Mouse (Mus musculus): ENCODE measurements around the gene Cdh13. TPM values are rescaled to one million over a fixed set of nuclear protein-coding genes. Genes with fewer than 3 reads are reported as not detected.

The Cdh13 gene
- polyA plus RNA-seq, 2 experiments = 9.3 to 25.2 TPM

DNA sequence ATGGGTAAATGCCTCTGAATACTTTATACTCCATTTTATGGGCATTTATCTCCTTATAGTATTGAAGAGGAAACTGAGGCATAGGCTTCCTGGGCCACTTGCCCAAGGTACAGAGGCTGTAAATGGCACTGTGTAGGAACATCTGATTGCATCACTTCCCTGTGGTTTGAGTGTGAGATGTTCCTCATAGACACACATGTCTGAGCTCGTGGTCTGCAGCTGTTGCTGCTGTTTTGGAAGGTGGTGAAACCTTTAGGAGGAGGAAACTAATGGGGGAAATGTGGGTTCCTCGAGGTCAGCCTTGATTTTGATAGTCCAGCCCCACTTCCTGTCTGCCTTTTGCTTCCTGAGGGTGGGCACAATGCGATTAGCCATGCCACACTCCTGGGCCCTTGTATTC lies 105.9 kb downstream of the Cdh13 start:
- Histone ChIP-seq H3K27ac (replicated peaks; ENCODE audit: low read depth, low read length) (no peak overlapping the region), H3K9me3 (ENCODE audit: control insufficient read depth, low read length) (no peaks in the 10 kb centered on the region), H3K9ac (ENCODE audit: low read depth, low read length, severe bottlenecking) (no peak overlapping the region), H3K27me3 (ENCODE audit: control insufficient read depth, insufficient read depth, low read length) (no peaks in the 10 kb centered on the region), H3K4me3 (replicated peaks; ENCODE audit: low read length) (no peak overlapping the region), H3K36me3 (ENCODE audit: control insufficient read depth, insufficient read depth, low read length) (no peaks in the 10 kb centered on the region), H3K4me1 (ENCODE audit: control insufficient read depth, insufficient read depth, low read length) (no peaks in the 10 kb centered on the region), H3K4me2 (replicated peaks; ENCODE audit: low read depth, low read length, severe bottlenecking) (no peak overlapping the region)
- 64% methylated on average over 3 of the region's 3 CpGs for WGBS
- no peak for ATAC-seq (ENCODE audit: low FRiP score, low read depth)
- TF ChIP-seq POLR2A (IDR thresholded peaks at IDR 0.05; ENCODE audit: borderline replicate concordance, extremely low read depth, insufficient read depth, insufficient read length) = no peak
- DNase-seq (ENCODE audit: low spot score) = no peak

GRCm38 (mm10) chr8:118393909-118394650 lies 110.5 kb downstream of the Cdh13 start:
- H3K36me3 ChIP-seq (ENCODE audit: control insufficient read depth, insufficient read depth, low read length) = no peaks in the 10 kb centered on the region
- H3K4me3 ChIP-seq (replicated peaks; ENCODE audit: low read length) = no peak overlapping the region
- no peak overlapping the region for H3K9ac ChIP-seq (ENCODE audit: low read depth, low read length, severe bottlenecking)
- no peak overlapping the region for H3K4me2 ChIP-seq (replicated peaks; ENCODE audit: low read depth, low read length, severe bottlenecking)
- H3K27ac ChIP-seq (replicated peaks; ENCODE audit: low read depth, low read length) = no peak overlapping the region; the same call in 1 of the 2 replicates
- DNase-seq (ENCODE audit: low spot score) (no peak), ATAC-seq (ENCODE audit: low FRiP score, low read depth) (no peak)
- H3K4me1 ChIP-seq (ENCODE audit: control insufficient read depth, insufficient read depth, low read length) = no peaks in the 10 kb centered on the region
- H3K27me3 ChIP-seq (ENCODE audit: control insufficient read depth, insufficient read depth, low read length) = no peaks in the 10 kb centered on the region
- no peaks in the 10 kb centered on the region for H3K9me3 ChIP-seq (ENCODE audit: control insufficient read depth, low read length)
- 84% methylated on average over 7 of the region's 7 CpGs for WGBS
- no peak for TF ChIP-seq POLR2A (IDR thresholded peaks at IDR 0.05; ENCODE audit: borderline replicate concordance, extremely low read depth, insufficient read depth, insufficient read length)

DNA sequence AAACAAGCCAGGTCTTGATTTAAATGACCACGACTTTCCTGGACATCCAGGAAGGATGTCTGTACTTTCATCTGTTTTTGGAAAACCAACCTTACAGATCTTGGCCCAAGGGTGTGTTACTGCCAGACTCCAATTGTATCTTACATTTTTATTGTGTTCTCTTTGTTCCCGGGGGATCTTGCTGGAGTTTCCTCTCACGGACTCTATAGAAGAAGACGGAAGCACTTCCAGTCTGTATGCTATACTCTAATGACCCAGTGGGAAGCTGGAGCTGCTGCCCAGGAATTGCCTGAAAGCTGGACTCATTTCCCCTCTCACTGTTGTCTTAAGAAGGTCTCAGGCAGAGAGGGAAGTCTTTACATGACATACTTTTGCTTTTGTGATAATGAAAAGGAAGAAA lies 111.6 kb downstream of the Cdh13 start:
- Histone ChIP-seq H3K4me1 (ENCODE audit: control insufficient read depth, insufficient read depth, low read length) (no peaks in the 10 kb centered on the region), H3K36me3 (ENCODE audit: control insufficient read depth, insufficient read depth, low read length) (no peaks in the 10 kb centered on the region), H3K27ac (replicated peaks; ENCODE audit: low read depth, low read length) (no peak overlapping the region), H3K4me3 (replicated peaks; ENCODE audit: low read length) (no peak overlapping the region), H3K27me3 (ENCODE audit: control insufficient read depth, insufficient read depth, low read length) (no peaks in the 10 kb centered on the region), H3K9ac (ENCODE audit: low read depth, low read length, severe bottlenecking) (no peak overlapping the region), H3K4me2 (replicated peaks; ENCODE audit: low read depth, low read length, severe bottlenecking) (no peak overlapping the region), H3K9me3 (ENCODE audit: control insufficient read depth, low read length) (no peaks in the 10 kb centered on the region)
- 71% methylated on average over 4 of the region's 4 CpGs for WGBS
- no peak for TF ChIP-seq POLR2A (IDR thresholded peaks at IDR 0.05; ENCODE audit: borderline replicate concordance, extremely low read depth, insufficient read depth, insufficient read length)
- ATAC-seq (ENCODE audit: low FRiP score, low read depth) = no peak
- DNase-seq (ENCODE audit: low spot score) = peak; percentile 14

- no peak for TF ChIP-seq POLR2A (IDR thresholded peaks at IDR 0.05; ENCODE audit: borderline replicate concordance, extremely low read depth, insufficient read depth, insufficient read length)
- 89% methylated on average over 3 of the region's 3 CpGs for WGBS
Measured at GRCm38 (mm10) chr8:118404836-118405235, 121.3 kb downstream of the Cdh13 start.

DNA sequence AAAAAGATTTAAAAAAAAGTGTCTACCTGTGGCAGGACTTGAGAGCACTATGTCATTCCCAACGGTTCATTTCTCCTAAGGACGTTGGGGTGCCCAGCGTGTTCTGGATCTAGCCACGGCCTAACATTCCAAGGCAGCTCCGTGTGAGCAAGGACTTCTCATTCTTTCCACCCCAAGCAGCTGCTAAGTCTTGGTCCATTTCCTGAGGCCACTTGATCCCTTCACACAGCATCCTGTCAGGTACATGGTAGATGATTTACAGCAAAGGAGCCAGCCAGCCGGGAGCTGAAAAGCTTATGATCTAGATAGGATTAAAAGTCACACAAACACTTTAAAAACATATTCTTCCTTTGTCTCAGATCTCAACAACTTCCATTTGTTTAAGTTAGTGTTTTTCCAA lies 123.8 kb downstream of the Cdh13 start:
- Histone ChIP-seq H3K27ac (replicated peaks; ENCODE audit: low read depth, low read length) (no peak overlapping the region), H3K9me3 (ENCODE audit: control insufficient read depth, low read length) (peaks cover 6% of the 10 kb centered on the region), H3K4me2 (replicated peaks; ENCODE audit: low read depth, low read length, severe bottlenecking) (no peak overlapping the region), H3K4me3 (replicated peaks; ENCODE audit: low read length) (no peak overlapping the region), H3K4me1 (ENCODE audit: control insufficient read depth, insufficient read depth, low read length) (no peaks in the 10 kb centered on the region), H3K27me3 (ENCODE audit: control insufficient read depth, insufficient read depth, low read length) (no peaks in the 10 kb centered on the region), H3K36me3 (ENCODE audit: control insufficient read depth, insufficient read depth, low read length) (no peaks in the 10 kb centered on the region), H3K9ac (ENCODE audit: low read depth, low read length, severe bottlenecking) (no peak overlapping the region)
- 61% methylated on average over 6 of the region's 6 CpGs for WGBS
- ATAC-seq (ENCODE audit: low FRiP score, low read depth) = no peak
- no peak for TF ChIP-seq POLR2A (IDR thresholded peaks at IDR 0.05; ENCODE audit: borderline replicate concordance, extremely low read depth, insufficient read depth, insufficient read length)
- no peak for DNase-seq (ENCODE audit: low spot score)

More at GRCm38 (mm10) chr8:118404836-118405235, 121.3 kb downstream of the Cdh13 start:
- ATAC-seq (ENCODE audit: low FRiP score, low read depth) (no peak), DNase-seq (ENCODE audit: low spot score) (no peak)
- Histone ChIP-seq H3K27ac (replicated peaks; ENCODE audit: low read depth, low read length) (no peak overlapping the region), H3K9ac (ENCODE audit: low read depth, low read length, severe bottlenecking) (no peak overlapping the region), H3K9me3 (ENCODE audit: control insufficient read depth, low read length) (peaks cover 6% of the 10 kb centered on the region), H3K36me3 (ENCODE audit: control insufficient read depth, insufficient read depth, low read length) (no peaks in the 10 kb centered on the region), H3K27me3 (ENCODE audit: control insufficient read depth, insufficient read depth, low read length) (no peaks in the 10 kb centered on the region), H3K4me1 (ENCODE audit: control insufficient read depth, insufficient read depth, low read length) (no peaks in the 10 kb centered on the region), H3K4me2 (replicated peaks; ENCODE audit: low read depth, low read length, severe bottlenecking) (no peak overlapping the region), H3K4me3 (replicated peaks; ENCODE audit: low read length) (no peak overlapping the region)

All from limb, embryonic 14.5 days (tissue).